Mouse (Mus musculus): ENCODE data around the gene Abcc9.
A peak's percentile ranks its signal among the peaks of the same experiment; 100 is the strongest.

The Abcc9 gene

DNA sequence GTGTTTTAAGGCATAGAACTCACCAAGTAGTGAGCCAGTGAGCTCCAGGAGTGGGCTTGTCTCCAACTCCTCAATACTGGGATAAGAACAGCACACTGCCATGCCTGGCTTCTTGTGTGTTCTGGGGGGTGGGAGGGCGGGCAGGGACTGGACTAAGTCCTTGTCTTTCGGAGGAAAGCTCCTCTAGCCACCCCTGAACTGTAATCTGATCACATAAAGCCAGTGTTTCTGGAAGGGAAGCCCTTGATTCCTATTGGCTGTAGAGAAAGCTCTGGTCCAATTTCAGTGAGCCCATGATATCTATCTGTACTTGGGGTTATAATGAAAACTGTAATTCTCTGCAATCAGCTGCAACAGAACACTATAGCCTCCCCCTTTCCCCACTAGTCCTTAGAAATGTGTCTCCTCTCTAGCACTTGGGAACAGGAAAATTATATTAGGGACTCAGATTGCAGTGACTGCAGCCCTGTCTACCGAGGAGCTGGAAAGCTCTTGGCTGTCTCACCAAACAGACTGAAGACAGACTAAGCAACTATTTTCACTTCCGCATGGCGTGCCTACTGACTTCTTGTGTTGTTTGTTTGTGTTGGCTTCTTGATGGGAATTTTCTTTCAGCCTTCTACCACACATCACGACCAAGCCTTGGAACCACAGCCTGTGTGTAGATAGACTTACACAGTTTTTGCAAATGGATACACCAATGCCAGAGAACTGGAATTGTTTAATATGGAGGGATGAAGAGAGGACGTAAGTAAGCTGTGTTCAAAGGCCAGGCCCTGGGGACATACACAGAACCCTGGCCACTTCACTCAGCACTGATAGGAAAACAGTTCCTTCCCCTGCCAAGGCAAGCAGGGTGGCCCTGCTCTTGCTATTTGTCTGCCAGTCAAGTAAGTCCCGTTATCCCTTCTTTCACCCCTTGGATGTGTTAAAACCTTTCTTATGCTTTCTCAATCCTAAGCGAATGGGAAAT, 92.4 kb downstream of the Abcc9 start:
- no peak for DNase-seq

DNA sequence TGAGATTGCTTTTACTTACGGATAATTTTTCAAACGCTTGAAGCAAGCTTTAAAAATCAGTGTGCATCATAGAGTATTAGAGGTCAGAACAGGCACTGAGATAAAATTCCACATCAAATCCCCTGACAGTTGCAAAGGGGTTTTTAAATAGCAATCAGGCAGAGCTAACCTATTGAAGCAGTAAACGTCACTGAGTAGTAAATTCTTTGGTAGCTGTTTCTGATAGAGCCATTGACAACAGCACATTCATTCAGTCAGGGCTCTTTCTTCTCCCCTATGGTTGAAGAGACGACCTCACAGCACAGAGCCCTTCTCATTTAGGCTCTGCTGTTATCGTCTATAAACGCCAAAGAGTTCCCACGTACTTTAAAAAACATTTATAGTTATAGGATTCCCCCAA, 95.0 kb downstream of the Abcc9 start:
- no peak for DNase-seq

DNA sequence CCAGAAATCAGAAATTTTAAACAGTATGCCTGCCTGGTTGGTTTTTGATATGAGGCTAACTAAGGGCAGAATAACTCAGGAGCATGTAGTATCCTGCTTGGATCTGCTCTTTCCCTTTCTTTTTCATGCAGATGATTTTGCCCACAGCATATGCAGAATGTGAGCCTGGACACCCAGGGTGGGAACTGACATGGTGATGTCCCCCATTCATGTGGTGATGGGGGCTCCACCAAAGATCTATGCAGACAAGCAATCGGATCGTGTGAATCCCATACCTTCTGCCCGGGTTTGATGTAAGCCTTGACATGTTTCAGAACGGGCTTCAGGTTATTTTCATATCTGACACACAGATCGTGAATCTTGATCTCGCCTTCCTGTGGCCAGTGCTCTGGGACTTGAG, 99.3 kb downstream of the Abcc9 start:
- no peak for DNase-seq

DNA sequence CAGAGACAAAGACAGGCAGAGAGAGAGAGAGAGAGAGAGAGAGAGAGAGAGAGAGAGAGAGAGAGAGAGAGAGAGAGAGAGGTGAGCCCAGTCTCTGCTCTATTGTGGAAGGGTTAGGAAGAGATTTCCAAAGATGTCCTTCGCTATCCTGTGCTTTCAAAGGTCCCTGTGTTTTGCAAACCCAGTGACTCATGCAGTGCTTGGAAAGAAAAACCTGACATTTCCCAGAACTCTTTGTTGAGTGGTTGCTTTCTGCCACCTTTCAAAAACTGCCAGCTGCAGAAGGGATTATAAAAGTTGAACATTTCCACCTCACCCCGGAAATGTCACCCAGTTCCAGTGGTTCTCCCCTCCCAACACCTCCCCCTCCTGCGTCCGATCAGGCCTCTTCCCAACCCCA, 123.3 kb downstream of the Abcc9 start:
- DNase-seq: no peak

DNA sequence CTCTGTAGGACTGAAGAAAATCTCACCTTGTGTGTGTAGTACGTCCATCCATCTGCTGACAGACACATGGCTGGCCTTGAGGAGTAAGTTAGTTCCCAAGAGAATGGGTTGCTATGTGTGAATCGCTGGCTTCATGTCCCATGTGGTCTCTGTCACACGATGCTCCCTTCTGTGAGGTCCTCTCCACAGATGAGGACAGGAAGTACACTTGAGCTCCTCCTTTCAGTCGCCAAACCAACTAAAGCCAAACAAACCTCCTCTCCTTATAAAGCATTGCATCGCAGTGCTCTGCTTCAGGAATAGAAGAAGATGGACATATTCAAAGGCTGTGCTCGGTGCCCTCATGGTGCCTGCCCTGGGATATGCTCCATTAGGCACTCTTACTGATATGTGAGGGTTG, 124.3 kb downstream of the Abcc9 start:
- DNase-seq: no peak

DNA sequence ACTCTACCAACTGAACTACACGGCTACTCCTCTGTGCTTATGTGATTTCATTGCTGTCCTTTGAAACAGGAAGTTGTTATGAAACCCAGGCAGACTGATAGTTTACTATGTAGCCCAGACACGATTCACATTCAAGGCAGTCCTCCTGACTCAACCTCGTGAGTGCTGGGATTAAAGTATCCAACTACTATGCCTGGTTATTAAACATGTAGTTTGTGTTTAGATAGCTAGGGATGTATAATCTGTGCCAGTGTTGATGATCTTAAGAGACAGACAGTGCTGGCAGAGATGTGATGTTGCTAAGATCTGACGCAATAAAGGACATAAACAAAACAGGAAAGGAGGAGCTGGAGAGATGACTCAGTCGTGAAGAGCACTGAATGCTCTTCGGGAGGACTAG, 129.2 kb downstream of the Abcc9 start:
- DNase-seq: no peak

DNA sequence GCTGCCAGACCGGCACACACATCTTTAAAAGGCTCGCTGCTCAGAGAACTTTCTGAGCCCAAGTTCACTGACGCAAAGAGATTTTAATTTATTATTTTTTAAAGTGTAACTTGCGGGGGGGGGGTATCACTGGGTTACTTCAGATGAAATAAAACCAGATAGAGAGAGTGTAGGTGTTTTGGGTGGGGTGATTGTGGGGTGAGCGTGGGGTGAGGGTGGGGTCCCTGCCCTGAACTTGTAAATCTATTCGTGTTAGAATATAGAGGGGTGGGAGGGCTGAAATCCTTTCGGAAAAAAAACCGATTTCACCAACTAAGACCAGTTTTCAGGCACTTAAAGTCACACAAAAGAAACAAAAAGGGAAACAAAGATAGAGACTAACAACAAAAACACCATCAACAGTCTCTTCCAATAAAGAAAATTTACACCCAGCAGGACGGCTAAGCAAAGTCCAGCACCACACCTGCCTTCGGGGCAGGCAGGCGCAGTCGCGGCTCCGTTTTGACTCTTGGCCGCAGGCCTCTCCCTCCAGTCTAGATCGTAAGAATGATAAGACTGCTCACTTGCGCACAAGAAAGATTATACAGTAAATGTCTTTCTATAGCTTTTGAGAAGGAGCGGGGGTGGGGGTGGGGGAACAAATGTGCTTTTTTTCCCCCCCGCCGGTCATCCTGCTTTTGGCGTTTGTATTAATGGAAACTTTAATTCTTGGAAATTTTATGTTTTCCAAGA, 130.3 kb downstream of the Abcc9 start:
- DNase-seq: no peak

DNA sequence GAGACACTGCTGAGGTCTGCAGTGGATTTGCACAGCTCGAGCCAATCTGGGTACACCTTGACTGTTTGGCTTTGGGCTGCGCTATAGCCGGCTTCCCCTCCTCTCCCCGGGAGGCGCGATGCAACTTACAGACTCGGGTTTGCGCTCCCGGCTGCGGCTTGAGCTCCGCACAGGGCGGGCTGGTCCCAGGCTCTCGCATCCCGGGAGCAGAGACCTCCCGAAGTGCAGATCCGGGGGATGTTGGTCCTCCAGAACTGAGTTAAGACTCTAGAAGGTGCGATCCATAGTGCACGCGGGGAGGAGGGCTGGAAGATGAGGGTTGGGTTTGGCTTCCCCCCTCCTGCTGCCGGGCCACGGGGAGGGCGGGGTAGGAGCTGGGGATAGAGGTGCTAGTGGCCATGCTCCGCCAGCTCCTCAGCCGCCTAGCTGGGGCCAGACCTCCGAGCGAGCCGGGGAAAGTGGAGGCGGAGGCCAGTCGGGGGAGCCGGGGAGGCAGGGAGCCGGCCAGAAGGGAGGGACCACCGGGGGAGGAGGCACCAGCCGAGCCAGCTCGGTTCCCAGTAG, 131.0 kb downstream of the Abcc9 start, which contains the start of gene Kcnj8:
Gene Kcnj8, minus strand, starts transcription at position 560 of the 564 bp plus-strand sequence.
- DNase-seq: peak; percentile 7

DNA sequence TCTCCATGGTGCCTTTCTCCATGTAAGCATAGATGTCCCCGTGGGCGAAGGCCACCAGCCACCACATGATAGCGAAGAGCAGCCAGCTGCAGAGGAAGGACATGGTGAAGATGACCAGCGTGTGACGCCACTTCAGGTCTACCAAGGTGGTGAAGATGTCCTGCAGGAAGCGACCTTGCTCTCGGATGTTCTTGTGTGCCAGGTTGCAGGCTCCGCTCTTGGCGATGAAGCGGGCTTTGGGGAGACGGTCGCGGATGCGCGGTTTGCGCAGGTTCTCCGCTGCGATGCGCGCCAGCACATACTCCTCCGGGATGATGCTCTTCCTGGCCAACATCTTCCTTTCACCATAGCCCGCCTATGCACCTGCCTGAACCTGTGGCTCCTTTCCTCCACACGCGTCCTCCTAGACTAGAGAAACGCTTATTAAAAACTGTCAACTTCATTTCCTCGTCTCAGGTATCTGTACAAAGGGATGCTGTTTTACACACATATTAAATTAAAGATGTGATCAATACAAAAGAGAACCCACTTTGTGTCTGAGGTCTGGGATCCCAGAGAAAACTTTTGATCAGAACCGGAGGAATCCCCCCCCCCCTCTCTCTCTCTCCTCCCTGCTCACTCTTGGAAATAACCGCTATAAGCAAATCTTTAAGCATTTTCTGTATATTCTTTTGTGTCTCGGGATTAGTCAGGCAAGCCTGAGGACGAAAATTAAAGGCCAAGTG, 131.9 kb downstream of the Abcc9 start:
- DNase-seq: peak; percentile 3

DNA sequence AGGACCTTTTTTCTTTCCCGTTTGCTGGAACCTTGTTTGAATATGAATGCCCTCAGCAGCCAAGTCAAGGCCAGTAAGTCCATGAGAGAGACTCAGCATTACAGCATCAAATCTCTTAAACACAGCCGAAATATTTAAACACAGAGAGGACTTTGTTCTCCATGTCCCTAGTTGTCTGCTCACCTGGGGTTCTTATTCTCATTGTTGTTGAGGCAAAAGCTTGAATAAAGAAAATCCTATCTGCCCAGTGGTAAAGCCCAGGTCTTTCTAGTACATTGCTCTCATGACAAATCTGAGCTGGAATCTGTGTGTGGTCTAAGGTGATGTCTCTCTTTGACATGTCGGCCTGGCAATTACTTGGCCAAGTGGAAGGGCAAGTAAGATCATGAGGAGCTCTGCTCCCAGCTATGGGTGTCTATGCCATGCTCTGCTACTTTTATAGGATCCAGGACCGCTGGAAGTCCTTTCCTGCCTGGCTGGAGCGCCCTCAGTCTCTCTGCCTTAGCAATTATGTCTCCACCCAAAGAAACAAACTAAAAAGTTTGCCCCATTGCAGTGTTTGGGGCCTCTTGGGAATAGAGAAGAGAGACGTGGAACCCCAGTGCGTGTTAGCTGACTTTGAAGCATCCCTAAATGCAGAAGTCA, 133.3 kb downstream of the Abcc9 start:
- DNase-seq: no peak

DNA sequence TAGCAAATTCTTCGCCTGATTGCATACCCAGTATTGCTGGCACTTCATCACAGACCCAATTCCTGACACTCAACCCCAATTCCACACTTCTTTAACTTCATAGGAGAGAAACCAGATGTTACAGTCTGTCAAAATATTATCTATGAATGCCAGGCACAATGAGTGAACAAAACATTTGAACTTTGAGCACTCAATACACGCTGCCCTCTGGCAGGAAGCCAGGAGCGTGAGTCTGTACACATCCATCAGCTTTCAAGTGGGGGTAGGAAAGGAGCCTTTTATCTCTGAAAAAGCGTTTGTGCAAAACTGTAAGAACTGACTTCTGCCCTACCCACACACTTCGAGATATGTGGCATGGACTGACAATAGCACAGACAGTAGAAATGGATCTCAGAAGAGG, 134.7 kb downstream of the Abcc9 start:
- DNase-seq: no peak

DNA sequence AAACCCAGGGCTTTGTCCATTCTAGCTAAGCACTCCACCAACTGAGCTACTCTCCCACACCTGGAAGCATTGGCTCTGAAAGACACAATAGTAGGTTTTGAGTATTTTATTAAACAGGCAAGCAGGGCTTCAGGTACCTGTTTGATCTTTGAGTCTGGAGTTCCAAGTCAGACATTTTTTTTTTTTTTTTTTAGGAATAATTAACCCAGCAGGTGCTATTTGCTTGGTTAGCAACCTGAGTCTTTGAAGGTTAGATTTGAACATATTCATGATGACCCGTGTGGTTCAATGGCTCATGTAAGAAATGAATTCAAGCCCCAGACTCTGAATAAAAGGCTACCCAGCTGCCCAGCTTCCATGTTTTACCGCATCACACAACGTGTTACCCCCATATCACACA, 137.4 kb downstream of the Abcc9 start:
- DNase-seq: no peak

DNA sequence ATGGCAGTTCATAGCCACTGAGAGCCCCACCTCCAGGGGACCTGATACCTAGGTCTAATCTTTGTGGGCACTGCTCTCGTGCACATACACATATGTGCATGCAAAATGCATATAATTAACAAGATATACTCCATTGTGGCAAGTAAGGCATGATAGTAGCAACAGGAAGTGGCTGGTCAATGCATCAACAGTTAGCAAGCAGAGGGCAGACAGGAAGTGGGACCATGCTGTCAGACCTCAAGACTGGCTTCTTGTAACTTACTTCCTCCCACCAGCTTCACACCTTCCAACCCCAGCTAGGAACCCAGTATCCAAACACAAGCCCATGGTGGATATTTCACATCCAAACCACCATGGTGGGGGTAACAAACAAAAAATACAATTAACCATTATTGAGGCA, 141.0 kb downstream of the Abcc9 start:
- DNase-seq: no peak

DNA sequence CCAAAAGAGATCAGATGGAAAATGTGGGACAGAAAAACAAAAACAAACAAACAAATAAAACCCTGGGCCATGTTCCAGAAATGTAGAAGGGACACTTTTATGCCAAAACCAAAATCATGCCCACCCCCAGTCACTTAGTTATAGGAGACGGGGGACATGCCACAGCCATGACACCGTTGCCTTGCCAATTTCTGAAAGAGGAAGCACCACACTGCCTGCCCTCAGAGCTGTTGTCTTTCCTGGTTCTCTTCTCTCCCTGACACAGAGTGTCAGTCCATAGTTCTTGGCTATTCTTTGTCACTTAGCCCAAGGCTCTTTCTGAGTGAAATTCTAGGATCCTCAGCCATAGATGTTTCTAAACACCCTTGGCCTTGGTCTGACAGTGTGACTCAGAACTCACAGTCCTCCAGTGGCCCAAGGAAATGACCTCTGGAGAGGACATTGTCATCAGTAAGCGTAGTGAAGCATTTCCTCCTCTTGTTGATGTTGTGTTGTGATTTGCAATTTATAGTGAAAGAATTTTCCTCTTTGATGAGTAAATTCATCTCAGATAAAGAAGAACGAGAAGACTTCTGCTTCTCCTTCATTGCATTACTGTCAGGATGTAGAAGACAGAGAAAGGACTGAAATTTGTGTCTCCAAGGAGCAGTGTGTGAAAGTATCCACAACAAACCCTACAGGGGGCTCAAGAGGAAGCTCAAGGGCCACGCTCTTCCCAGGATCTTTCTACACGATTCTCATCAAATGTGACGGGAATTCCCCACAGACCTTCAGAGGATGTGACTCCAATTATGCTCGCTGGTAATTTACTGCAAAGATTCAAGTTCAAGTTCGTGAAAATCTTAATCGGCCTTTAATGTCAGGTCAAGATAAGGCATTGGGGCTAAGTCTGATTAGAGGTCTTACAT, 143.1 kb downstream of the Abcc9 start:
- DNase-seq: no peak

DNA sequence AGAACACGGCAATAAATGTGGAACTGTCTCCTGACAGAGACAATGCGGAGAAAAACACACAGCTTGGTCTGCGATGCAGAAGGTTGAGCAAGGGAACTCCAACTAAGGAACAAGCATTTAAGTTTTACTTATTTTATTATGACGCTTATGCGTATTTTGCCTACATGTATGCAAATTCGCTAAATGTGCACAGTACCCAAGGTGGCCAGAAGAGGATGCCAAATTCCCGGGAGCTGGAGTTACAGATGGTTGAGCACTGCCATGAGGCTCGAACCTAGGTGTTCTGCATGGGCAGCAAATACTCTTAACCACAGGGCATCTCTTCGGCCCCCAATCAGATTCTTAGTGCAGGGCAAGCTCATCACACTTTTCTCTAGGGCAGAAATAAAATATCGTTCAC, 144.0 kb downstream of the Abcc9 start:
- DNase-seq: no peak

DNA sequence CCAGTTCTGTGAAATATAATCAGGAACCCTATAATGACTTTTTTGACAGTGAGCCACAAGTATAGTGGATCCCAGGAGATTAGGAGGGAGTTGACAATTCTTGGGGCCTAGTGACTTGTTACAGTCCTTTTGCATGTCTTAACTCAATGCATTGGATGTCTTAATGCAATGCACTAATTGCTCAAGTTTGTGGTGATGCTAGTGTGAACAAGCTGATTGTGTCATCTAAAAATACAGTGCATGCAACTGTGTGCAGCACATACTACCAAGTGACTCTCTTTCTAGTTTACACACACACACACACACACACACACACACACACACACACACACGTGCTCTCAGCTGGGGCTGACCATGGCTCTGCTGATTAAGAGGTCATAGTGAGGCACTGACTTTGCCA, 146.1 kb downstream of the Abcc9 start:
- no peak for DNase-seq

DNA sequence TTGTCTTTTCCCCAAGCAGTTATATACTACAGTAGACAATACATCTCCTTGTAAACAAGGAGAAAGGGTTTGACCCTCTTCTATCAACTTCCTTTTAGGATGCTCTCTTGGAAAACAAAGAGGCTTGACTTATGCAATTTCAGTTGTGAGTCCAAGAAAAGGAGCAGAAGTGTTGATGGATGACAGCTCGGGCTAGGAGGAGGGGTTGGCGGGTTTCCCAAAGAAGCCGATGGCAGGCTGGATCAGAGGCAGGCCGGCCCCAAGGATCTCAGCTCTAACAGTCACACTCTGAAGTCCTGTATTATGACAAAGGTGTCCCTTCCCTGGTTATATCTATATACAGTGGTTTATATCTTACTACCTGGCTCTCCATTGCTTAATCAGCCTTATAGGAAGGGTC, 150.6 kb downstream of the Abcc9 start:
- no peak for DNase-seq

DNA sequence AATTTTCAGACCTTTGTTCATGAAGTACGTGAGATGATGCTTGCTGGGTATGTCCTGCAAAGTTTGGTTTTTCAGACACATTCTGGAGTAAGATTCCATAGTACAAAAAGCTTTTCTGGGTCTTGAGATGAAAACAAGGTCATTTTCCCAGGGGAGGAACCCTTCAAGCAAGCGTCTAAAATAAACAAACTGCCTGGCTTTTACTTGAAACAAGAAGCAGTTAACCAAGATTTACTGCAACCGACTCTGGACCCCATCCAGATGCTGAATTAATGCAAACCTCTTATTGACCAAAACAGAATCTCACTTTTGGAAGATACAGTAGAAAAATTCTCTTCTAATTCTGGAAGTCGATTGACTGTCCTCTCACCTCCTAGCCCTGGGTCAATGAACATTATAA, 151.2 kb downstream of the Abcc9 start:
- no peak for DNase-seq

DNA sequence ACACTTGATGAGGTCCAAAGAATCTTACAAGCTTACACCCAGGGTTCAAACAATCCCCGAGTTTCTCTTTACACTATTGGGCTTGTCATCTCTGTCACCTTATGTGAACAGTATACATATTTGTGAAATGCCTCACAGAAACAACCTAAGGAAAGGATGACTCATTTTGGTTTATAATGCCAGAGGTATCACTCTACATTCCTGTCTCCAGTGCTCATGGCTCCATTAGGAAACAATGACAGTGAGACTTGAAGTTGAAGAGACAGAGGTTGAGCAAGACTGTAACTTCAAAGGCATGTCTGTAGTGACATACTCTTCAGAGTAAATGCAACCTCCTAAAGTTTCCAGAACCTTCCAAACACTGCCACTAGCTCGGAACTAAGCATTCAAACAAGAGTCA, 153.7 kb downstream of the Abcc9 start:
- no peak for DNase-seq

DNA sequence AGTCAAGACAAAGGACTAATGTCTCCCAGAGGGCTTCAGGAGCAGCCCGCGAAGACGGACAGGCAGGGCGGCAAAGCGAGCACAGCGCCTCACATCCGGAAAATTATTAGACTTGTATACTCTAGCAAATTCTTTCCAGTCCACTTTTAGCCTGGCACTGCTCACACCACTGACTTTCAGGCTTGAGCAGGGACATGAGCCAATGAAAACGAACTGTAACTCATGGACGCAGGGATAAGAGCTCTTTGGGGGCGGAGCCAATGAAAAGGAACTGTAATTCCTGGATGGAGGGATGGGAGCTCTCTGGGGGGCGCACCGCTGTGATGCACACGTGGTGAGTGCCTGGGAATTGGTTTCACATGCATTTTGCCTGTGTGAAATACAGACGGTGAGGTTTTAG, 157.0 kb downstream of the Abcc9 start:
- no peak for DNase-seq

DNA sequence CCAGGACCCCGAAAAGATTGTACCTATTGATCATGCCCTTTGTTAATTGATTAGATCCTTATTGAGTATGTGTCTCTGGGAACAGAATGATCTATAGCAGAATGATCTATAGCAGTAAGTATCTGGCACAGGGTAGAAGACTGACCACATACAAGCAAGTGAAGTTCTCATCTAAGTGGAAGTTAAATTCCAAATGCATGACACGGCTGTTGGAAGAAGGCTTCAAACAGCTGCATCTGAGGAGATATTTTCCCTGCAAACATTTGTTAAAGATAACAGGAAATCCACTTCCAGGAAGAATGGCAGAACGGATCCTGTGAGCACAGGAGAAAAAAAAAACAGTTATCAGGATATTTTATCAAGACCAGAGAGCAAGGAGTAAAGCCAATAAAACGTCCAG, 158.5 kb downstream of the Abcc9 start:
- no peak for DNase-seq

DNA sequence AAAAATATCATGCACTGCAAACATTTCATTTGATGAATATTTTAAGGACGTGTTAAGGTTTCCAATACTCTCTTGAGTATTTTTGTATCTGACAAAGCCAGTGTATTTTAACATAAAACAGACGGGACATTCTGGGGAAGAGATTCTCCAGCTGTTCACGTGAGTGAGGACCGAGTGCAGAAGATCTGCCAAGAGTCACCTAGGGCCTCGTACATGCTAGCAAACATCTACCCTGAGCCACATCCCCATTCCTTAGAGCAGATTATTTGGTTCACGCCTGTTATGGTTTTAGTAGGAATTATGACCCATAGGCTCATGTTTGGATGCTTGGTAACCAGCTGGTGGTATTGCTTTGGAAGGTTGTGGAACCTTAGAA, 159.3 kb downstream of the Abcc9 start:
- DNase-seq: no peak

Data from right cerebral cortex, adult 18-20 months (tissue).